Mouse (Mus musculus) limb, embryonic 13.5 days (tissue): ENCODE results near the gene Fuk. TPM values are rescaled to one million over a fixed set of nuclear protein-coding genes. Genes with fewer than 3 reads are reported as not detected.
"Not testable (repeated sequence)": the region's sequence is repeated elsewhere in the genome, so short reads cannot be mapped to it uniquely, and the experiment has no call there.

Experiments used
- ATAC-seq: fragments of 200-750 bp; cut with Nextera tagmentation; 2 replicates; pipeline ENCODE4 v1.8.0; 2017; ENCODE audit warnings: low read depth, moderate number of reproducible peaks, moderate TSS enrichment; ENCODE audit not compliant: low FRiP score
- H3K27ac ChIP-seq: fragments of 300-500 bp; sonication (generic); 2 replicates; pipeline ENCODE4 v1.5.1; 2015; ENCODE audit warnings: inconsistent platforms, mild to moderate bottlenecking, moderate library complexity
- H3K27me3 ChIP-seq: fragments of 300-500 bp; sonication (generic); 2 replicates; pipeline ENCODE4 v1.6.1; 2015; ENCODE audit warnings: mild to moderate bottlenecking, inconsistent platforms
- H3K36me3 ChIP-seq: fragments of 300-500 bp; sonication (generic); 2 replicates; pipeline ENCODE4 v1.6.1; 2015; ENCODE audit warnings: inconsistent platforms, mild to moderate bottlenecking, moderate library complexity
- H3K4me1 ChIP-seq: fragments of 300-500 bp; sonication (generic); 2 replicates; pipeline ENCODE4 v1.6.1; 2015; ENCODE audit warnings: inconsistent platforms
- H3K4me2 ChIP-seq: fragments of 300-500 bp; sonication (generic); replicated peaks from 2 replicates; pipeline ENCODE4 v1.6.1; 2015; ENCODE audit warnings: inconsistent platforms, mild to moderate bottlenecking, moderate library complexity
- H3K4me3 ChIP-seq: fragments of 300-500 bp; sonication (generic); 2 replicates; pipeline ENCODE4 v1.5.1; 2015; ENCODE audit warnings: moderate library complexity, mild to moderate bottlenecking, inconsistent platforms
- H3K9ac ChIP-seq: fragments of 300-500 bp; sonication (generic); 2 replicates; pipeline ENCODE4 v1.6.1; 2015; ENCODE audit warnings: mild to moderate bottlenecking, inconsistent platforms
- H3K9me3 ChIP-seq: fragments of 300-500 bp; sonication (generic); 2 replicates; pipeline ENCODE4 v1.6.1; 2016; ENCODE audit warnings: inconsistent platforms
- WGBS: fragments of 180-500 bp; shearing (Covaris S2); methylation state at CpG from one replicate; pipeline ENCODE4 v1.1.7; 2015; 5-methylcytosine and 5-hydroxymethylcytosine counted together
- polyA plus RNA-seq: library from polyadenylated mRNA; unstranded; fragments of >200 nt; fragmentation: Nextera tagmentation; extraction: Ambion mirVana; gene quantifications from 2 replicates; pipeline ENCODE4 v1.2.1, GENCODE M21; 2015

The Fuk gene
- polyA plus RNA-seq, 1 experiment from 2014 or later, result 16.1 TPM

DNA sequence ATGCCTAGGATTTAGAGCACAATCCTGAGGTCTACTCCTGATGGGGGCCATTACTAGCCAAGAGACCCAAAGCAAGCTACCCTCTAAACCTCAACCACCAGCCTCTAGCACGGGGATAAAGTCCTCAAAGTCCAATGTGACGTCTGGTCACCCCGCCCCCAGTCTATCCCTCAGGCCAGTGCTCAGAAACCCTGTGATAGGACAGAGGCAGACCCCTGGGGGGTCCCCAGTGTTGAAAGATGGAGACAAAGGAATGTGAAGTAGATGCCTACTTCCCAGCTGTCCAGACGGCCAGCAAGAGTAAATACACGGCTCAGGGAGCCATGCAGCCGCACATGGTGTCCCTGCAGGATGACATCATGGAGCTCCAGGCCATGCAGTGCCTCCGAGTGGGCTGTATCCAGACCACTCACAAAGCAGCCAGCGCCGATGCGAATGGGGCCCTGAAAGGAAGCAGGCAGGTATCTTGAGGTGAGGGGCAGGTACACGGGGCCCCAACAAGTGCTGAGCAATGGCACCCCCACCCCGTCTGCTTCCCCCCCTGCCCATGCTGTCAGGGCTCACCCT, 12.3 kb downstream of the Fuk start:
- peak; percentile 61; the same call in 1 of the 2 replicates for ATAC-seq
- Histone ChIP-seq H3K27me3 (no peaks in the 10 kb centered on the region), H3K4me1 (no peaks in the 10 kb centered on the region), H3K36me3 (peaks cover 90% of the 10 kb centered on the region), H3K4me2 (no peak overlapping the region), H3K4me3 (no peak overlapping the region), H3K9me3 (no peaks in the 10 kb centered on the region), H3K27ac (no peak overlapping the region), H3K9ac (no peak overlapping the region)
- 76% methylated on average over 12 of the region's 12 CpGs for WGBS

DNA sequence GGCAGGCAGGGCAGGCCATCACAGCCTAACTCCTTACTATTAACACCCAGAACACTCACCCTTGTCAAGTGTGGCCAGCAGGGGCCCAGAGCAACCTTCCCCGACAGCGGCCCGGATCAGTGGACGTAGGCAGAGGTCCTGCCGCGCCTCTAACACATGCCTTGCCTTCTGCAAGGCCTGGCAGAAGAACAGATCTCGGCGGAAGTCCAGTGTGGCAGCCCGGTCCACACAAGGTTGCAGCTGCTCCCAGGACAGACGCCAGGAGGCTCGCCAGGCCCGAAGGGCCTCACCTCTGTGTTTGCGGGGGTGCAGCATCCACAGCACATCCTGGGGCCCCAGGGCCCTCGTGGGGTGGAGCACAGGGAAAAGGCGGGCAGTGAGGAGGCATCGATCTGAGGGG, 13.4 kb downstream of the Fuk start:
- Histone ChIP-seq H3K9ac (no peak overlapping the region), H3K27ac (no peak overlapping the region; the same call in 1 of the 2 replicates), H3K4me3 (no peak overlapping the region), H3K36me3 (peaks cover 91% of the 10 kb centered on the region), H3K4me2 (no peak overlapping the region), H3K4me1 (no peaks in the 10 kb centered on the region), H3K27me3 (no peaks in the 10 kb centered on the region), H3K9me3 (no peaks in the 10 kb centered on the region)
- WGBS, result 89% methylated on average over 16 of the region's 16 CpGs
- no peak for ATAC-seq

DNA sequence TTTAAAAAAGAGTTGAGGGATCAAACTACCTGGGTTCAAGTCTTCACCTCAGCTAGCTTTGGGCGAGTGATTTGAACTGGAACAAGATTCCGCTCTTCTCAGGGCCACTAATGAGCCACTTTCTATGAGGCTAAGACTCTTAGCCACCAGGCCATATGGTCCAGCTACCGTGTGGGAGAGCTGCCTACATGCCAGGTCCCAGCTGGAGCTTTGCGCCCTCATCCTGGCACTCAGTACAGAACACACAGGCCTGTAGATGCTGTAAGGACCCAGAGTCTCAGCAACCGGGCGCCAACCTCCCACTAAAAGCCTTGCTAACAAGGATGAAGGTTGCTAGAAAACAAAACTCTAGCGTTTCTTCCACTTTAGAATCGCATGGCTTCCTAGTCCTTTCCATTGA, 13.8 kb downstream of the Fuk start:
- no peak overlapping the region for H3K4me2 ChIP-seq
- peaks cover 91% of the 10 kb centered on the region for H3K36me3 ChIP-seq
- H3K9me3 ChIP-seq, result no peaks in the 10 kb centered on the region
- no peak overlapping the region for H3K27ac ChIP-seq
- 92% methylated on average over 8 of the region's 8 CpGs for WGBS
- H3K9ac ChIP-seq, result no peak overlapping the region
- no peak for ATAC-seq
- no peak overlapping the region for H3K4me3 ChIP-seq
- no peaks in the 10 kb centered on the region for H3K27me3 ChIP-seq
- H3K4me1 ChIP-seq, result no peaks in the 10 kb centered on the region

DNA sequence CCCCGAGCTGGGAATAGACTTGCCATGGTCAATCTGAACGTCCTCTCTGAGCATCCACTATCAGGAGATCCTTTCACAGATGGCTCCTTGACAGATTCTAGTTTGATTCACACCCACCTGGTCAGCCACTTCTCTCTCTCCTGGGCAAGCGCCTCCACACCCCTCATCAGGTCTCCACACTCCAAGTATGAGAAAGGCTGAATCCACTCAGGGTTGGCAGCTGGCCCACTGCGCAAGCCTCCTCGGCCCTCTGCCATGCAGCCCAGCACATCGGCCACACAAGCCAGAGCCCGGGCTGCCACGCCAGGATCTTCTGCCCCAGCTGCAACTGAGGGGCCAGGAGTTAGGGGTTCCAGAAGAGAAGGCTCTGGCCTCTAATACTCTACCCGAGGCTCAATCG, 14.7 kb downstream of the Fuk start:
- ATAC-seq, result no peak
- no peak overlapping the region for H3K9ac ChIP-seq
- no peaks in the 10 kb centered on the region for H3K4me1 ChIP-seq
- H3K4me2 ChIP-seq, result no peak overlapping the region
- H3K4me3 ChIP-seq, result no peak overlapping the region
- no peaks in the 10 kb centered on the region for H3K27me3 ChIP-seq
- H3K36me3 ChIP-seq, result peaks cover 92% of the 10 kb centered on the region
- WGBS, result 89% methylated on average over 10 of the region's 10 CpGs
- H3K9me3 ChIP-seq, result no peaks in the 10 kb centered on the region
- no peak overlapping the region for H3K27ac ChIP-seq

DNA sequence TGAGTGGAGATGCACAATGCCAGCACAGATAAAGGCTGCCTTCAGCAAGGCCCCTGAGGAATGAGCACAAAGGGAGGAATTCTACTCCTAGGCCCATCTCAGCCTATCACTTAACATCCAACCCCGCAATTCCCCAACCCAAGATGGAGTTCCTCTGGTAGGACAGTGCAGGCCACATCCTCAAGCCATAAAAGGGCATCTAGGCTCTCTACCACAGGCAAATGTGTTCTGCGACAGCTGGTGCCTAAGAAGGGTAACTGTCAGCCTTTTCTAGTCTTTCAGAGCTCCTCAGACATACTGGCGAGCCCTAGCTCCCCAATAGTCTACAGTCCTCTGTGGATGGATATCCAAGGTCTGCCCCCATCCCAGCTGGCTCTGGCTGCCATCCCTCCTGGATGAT, 15.7 kb downstream of the Fuk start:
- Histone ChIP-seq H3K27me3 (no peaks in the 10 kb centered on the region), H3K9ac (no peak overlapping the region), H3K4me3 (no peak overlapping the region), H3K4me1 (no peaks in the 10 kb centered on the region), H3K36me3 (peaks cover 94% of the 10 kb centered on the region), H3K4me2 (no peak overlapping the region), H3K27ac (no peak overlapping the region), H3K9me3 (no peaks in the 10 kb centered on the region)
- WGBS, result 90% methylated on average over 3 of the region's 3 CpGs
- no peak for ATAC-seq

DNA sequence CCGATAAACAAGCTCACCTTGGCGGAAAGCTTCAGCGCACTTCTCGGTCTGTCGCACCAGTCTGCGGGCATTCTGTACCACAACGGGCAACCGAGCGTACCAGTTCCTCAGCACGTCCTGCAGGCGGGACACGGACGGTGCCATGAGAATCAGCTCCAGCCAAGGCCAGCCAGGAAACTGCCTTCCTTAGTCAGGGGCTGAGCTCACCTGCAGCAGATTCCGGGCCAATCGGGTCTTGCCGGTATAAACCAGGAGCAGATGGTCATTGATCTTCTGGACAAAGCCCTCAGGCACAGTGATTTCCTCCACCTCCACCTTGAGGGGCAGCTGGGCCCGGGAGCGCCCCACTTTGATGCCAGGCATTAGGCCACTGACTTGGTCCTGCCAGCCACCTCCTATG, 18.5 kb downstream of the Fuk start:
- Histone ChIP-seq H3K36me3 (peaks cover 95% of the 10 kb centered on the region), H3K4me1 (no peaks in the 10 kb centered on the region), H3K9ac (no peak overlapping the region), H3K27ac (no peak overlapping the region), H3K9me3 (no peaks in the 10 kb centered on the region), H3K4me2 (no peak overlapping the region), H3K4me3 (no peak overlapping the region), H3K27me3 (no peaks in the 10 kb centered on the region)
- ATAC-seq, result no peak
- 96% methylated on average over 18 of the region's 18 CpGs for WGBS

DNA sequence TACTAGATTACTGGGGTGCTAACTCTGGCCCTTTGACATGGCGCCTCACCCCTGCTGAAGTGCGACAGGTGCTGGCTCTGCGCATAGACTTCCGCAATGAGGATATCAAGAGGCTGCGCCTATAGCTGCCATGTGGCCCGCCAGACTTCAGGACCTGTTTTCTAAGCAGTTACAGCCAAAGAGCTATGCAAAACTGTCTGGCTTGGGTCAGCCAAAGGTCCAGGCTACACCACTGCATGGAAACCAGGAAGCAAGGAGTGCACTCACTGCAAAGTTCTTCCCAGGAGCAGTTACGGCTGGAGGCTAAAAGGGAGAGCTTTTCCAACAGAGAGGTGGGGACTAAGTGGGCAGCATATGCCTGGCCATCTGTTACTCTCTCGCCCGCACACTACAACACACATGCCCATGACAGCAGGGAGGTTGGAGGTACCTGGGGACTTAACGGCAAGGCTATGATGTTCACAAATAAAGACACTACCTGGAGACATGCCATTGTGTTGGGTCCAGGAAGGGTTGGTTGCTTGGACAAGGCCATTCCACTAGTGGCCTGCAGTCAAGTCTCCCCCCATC, 20.5 kb downstream of the Fuk start:
- WGBS, result 92% methylated on average over 10 of the region's 10 CpGs
- no peak for ATAC-seq
- peaks cover 95% of the 10 kb centered on the region for H3K36me3 ChIP-seq

DNA sequence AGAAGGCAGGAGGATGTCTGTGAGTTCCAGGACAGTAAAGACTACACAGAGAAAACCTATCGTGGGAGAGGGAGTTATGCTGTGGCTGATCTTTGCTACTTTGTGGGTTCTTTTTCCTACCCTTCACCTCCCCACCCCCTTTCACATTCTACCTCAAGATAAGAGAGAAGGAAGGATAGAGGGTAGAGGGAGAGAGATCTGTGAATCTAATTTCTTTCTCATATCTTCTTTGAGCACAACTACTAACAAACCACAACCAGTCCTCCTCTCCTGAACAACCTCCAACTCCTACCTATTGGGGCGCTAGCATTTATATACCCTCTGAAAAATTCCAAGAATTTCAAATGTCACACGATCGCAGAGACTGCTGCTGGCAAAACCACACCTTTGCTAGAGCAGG, 24.4 kb downstream of the Fuk start:
- peaks cover 99% of the 10 kb centered on the region for H3K36me3 ChIP-seq
- no peak overlapping the region for H3K27ac ChIP-seq
- ATAC-seq, result no peak
- no peaks in the 10 kb centered on the region for H3K9me3 ChIP-seq
- no peak overlapping the region for H3K4me2 ChIP-seq
- H3K27me3 ChIP-seq, result no peaks in the 10 kb centered on the region
- WGBS, result 82% methylated on average over 4 of the region's 4 CpGs
- H3K9ac ChIP-seq, result no peak overlapping the region
- no peak overlapping the region for H3K4me3 ChIP-seq
- no peaks in the 10 kb centered on the region for H3K4me1 ChIP-seq

More for the DNA sequence above, 20.5 kb downstream of the Fuk start:
- Histone ChIP-seq H3K4me2 (no peak overlapping the region), H3K4me3 (no peak overlapping the region), H3K27me3 (no peaks in the 10 kb centered on the region), H3K9ac (no peak overlapping the region), H3K9me3 (no peaks in the 10 kb centered on the region), H3K4me1 (no peaks in the 10 kb centered on the region), H3K27ac (no peak overlapping the region)

DNA sequence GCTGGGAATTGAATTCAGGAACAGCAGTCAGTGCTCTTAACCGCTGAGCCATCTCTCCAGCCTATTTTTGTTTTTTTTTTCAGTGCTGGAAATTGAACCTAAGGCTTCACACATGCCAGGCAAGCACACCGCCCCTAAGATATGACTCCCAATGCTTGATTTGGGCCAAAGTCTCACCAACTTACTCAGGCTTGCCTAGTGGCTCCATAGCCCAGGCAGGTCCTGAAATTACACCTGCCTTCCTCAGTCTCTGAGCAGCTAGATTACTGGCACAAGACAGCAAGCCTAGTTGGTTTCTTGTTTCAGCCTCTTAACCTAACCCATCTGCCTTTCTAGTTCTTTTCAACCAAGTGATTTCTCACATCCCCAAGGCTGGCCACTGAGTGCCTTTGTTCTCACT, 31.8 kb downstream of the Fuk start:
- Histone ChIP-seq H3K4me1 (no peaks in the 10 kb centered on the region), H3K9ac (no peak overlapping the region), H3K27me3 (no peaks in the 10 kb centered on the region), H3K4me2 (no peak overlapping the region), H3K36me3 (peaks cover 98% of the 10 kb centered on the region), H3K9me3 (no peaks in the 10 kb centered on the region), H3K4me3 (no peak overlapping the region), H3K27ac (no peak overlapping the region)
- ATAC-seq, result no peak
- 95% methylated on average over 2 of the region's 2 CpGs for WGBS

DNA sequence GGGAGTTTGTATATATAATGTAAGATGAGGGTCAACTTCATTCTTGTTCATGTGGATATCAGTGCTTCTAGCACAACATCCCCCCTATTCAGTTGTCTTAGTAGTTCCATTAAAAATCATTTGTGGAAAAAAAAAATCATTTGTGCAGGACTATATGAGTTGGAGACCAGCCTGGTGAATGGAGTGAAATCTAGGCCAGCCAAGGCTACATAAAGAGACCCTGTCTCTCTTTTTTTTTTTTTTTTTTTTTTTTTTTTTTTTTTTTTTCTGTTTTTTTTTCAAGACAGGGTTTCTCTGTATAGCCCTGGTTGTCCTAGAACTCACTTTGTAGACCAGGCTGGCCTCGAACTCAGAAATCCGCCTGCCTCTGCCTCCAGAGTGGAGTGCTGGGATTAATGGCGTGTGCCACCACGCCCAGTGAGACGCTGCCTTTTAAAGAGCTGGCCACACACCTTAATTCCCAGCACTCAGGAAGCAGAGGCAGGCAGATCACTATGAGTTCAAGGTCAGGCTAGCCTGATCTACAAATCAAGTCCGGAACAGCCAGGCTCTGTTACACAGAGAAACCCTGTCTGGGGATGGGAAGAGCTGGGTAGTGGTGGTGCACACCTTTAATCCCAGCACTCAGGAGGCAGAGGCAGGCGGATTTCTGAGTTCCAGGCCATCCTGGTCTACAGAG, 40.8 kb downstream of the Fuk start:
- not testable (repeated sequence) for H3K4me3 ChIP-seq
- 97% methylated on average over 7 of the region's 7 CpGs for WGBS

DNA sequence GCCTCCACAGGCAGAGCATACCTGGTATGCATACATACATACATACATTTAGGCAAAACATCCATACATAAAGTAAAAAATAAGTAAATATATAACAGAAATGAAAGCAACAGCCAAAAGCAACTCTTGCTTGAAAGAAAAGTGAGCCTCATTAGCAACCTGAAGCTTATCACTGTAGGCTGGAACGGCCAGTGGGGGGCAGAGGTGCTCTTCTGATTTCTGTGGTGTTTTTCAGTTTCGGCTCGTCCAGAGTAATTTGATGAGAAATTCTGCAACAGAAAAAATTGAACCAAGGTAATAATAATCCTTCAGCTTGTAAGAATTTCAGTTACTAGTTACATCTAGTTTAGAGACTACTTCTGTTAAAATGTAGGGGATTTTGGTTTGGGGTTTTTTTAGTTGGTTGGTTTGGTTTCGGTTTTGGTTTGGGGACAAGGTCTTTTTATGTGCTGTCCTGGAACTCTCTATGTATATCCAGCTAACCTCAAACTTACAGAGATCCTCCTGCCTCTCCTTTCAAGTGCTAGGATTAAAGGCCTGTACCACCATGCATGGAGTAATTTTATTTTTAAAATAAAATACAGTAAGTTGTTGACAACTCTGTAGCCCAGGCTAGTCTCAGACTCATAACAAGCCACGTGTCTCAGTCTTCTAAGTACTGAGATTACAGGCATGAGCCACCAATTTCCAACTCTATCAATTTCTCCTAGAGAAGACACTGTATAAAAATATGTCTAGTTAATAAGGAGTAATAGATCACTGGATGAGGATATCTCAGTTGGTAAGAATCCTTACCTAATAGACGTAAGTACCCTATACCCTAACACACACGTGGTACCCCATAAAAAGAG, 42.4 kb downstream of the Fuk start:
- Histone ChIP-seq H3K4me2 (no peak overlapping the region), H3K36me3 (peaks cover 94% of the 10 kb centered on the region), H3K9me3 (no peaks in the 10 kb centered on the region), H3K4me1 (no peaks in the 10 kb centered on the region), H3K27ac (no peak overlapping the region), H3K9ac (no peak overlapping the region), H3K4me3 (no peak overlapping the region), H3K27me3 (no peaks in the 10 kb centered on the region)
- no peak for ATAC-seq
- WGBS, result 82% methylated on average over 7 of the region's 7 CpGs

More for the DNA sequence above, 40.8 kb downstream of the Fuk start:
- H3K4me2 ChIP-seq, H3K27ac ChIP-seq, H3K4me1 ChIP-seq, H3K9me3 ChIP-seq, H3K9ac ChIP-seq, H3K27me3 ChIP-seq, ATAC-seq: not testable (repeated sequence)
- peaks cover 94% of the 10 kb centered on the region for H3K36me3 ChIP-seq

DNA sequence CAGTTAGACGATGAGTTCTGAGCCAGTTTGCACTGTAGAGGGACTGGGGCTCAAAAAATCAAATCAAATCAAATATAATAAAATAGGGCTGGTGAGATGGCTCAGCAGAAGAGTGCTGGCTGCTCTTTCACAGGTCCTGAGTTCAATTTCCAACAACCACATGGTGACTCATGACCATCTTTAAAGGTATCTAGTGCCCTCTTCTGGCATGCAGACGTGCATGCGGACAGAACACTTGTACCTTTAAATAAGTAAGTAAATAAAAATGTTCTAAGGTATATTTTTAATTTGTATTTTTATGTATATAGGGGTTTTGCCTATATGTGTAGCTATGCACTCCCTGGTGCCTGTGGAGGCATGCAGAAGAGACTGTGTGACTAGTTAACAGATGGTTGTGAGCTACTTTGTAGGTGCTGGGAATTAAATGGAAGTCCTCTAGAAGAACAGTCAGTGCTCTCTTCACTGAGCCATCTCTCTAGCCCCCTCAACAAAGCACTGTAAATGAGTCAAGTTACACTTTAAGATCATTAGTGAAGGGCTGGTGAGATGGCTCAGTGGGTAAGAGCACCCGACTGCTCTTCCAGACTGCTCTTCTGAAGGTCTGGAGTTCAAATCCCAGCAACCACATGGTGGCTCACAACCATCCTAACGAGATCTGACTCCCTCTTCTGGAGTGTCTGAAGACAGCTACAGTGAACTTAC, 45.4 kb downstream of the Fuk start:
- ATAC-seq, result no peak
- H3K36me3 ChIP-seq, result peaks cover 94% of the 10 kb centered on the region

More for the DNA sequence above, 45.4 kb downstream of the Fuk start:
- no peaks in the 10 kb centered on the region for H3K27me3 ChIP-seq
- WGBS, result 88% methylated on average over 5 of the region's 5 CpGs
- no peaks in the 10 kb centered on the region for H3K4me1 ChIP-seq
- no peak overlapping the region for H3K4me3 ChIP-seq
- H3K9ac ChIP-seq, result no peak overlapping the region
- H3K27ac ChIP-seq, result no peak overlapping the region
- no peaks in the 10 kb centered on the region for H3K9me3 ChIP-seq
- no peak overlapping the region for H3K4me2 ChIP-seq
